Mouse (Mus musculus) thymus, postnatal 14 days (tissue): ENCODE data around the gene Brms1.

ENCODE experiments used
- DNase-seq: peaks from one replicate; pipeline ENCODE4 v3.0.0; 2021

Gene Brms1

DNA sequence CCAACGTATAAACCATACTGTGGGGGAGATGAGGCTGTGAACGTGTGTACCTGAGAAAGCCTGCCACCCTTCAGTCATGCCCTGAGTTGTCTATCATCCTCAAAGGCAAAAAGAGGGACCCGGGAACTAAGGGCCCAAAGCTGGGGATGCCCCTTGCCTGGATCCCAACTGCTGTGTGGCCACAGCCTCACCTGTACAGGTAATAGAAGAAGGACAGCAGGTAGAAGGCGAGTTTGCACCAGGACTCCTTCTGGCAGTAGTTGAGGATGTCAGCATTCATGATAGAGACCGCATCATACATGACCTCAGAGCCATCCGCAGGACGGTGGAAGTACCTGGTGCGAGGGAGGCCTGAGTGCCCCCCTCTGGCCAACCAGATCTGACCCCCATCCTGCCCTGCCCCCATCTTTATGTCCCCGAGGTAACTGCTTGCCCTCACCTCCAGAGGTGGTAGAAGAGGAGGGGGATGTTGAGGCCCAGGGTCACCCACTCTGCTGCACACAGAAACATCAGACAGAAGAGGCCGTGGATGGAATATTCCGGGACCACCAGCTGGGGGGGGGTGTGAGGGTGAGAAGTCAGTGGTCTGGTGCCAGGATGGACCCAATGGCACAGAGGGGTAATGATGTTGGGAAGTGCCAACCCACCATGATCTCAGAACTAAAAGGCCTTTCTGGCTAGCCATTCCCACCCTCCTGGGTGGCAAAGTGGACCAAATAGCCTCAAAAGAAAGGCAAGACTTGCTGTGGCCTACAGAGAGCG lies 52.5 kb downstream of the Brms1 start:
- DNase-seq: no peak

DNA sequence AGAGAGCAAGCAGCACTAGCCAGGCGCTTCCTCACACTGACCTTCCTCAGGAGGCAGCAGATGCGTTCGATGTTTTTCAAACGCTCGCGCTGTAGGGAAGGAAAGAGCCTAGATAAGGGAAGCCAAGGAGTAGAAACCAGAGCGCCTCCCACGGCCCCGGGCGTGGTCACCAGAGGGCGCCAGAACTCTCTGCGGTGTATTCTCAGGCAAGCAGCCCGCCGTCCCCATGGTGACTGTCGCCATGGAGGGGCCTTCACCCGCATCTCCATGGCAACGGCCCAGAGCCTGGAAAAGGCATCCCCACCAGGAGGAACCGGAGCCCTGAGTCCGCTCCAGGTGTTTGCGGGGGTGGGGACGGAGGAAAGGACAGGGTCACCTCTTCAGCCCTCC lies 53.1 kb downstream of the Brms1 start:
- peak; percentile 91 for DNase-seq

DNA sequence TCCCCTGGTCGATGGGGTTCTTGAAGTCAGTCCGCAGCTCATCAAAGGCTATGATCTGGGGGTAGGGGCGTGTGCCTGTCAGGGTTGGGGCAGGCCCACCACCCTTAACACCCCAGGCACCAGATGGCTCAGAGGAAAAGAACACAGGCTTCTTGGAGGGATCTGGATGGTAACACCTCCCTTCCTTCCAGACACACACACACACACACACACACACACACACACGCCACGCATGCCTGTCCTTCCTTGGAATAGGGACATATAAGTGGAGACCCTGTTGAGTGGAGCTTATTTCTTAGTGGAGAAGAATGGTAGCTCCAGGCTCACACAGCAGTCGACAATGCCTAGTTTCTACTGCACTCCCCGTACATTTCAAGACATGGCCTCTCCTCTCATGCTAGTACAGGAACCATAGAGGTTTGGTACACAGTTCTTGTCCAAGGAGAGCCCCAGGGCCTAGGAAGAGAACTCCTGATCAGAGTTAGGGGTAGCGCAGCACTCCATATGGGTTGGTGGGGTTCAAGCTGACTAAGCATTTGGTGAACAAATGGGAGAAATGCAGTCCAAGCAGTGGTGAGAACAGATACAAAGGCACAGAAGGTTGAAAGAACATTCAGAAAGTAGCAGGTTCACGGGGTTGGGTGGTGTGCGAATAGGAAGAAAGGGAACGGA lies 53.7 kb downstream of the Brms1 start:
- DNase-seq: no peak

DNA sequence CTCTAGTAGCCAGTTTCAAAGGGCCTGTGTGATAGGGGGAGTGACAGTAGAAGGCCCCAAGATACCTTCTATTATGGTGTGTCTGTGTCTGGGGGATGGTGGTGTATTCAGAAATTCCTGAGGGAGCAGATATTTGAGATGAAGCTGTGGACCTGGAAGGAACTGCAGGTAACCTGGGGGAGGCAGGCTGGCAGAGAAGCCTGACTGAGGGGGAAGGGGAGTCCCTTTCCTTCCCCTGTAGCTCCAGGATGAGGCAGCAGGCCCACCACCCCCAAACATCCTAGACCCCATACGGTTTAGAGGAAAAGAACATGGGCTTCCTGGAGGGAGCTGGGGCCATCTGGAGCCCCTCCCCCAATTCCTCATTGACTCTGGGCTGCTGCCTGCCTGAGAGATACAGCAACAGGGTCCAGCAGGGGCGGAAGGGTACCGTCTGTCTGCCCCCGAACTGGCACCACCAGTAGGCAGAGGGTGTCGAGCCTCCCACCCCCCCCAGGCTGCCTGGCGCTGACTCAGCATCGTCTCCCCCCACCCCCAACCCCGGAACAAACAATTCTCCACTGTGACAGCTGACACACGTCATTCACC lies 54.8 kb downstream of the Brms1 start:
- DNase-seq: no peak

DNA sequence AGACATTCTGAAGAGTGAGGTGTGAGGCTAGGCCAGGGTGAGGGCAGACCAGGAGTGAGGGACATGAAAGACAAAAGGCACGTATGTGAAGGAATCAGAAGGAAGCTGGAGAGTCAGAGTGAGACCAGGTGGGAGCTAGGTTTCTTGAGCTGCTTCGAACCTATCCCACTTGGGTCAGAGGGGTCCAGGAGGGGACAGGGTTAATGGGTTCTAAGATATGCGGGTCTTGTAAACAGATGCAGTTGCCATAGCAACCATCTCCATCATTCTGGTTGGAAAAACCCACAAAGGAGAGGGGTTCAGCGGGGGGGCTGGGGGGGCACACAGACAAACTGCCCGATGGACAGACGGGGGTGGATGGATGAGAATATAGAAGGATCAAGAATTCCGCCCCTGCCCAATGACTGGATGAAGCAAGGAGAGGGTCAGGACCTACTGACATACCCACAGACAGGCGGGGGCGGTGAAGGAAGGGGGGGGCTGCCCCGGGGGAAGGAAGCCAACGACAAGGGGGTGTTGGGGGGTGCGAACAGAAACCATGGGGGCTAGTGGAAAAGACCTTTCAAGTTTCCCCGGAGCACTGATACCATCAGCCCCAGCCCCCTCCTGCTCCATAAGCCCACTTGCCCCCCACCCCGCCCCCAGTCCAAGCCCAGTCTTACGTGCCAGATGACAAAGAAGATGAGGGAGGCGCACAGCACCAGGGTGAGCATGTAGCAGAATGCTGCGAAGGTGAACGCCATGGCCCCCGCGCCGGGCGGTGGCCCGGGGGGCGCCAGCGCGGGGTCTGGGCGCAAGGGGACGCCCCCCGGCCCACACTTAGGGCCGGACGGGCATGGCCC lies 56.6 kb downstream of the Brms1 start:
- no peak for DNase-seq

DNA sequence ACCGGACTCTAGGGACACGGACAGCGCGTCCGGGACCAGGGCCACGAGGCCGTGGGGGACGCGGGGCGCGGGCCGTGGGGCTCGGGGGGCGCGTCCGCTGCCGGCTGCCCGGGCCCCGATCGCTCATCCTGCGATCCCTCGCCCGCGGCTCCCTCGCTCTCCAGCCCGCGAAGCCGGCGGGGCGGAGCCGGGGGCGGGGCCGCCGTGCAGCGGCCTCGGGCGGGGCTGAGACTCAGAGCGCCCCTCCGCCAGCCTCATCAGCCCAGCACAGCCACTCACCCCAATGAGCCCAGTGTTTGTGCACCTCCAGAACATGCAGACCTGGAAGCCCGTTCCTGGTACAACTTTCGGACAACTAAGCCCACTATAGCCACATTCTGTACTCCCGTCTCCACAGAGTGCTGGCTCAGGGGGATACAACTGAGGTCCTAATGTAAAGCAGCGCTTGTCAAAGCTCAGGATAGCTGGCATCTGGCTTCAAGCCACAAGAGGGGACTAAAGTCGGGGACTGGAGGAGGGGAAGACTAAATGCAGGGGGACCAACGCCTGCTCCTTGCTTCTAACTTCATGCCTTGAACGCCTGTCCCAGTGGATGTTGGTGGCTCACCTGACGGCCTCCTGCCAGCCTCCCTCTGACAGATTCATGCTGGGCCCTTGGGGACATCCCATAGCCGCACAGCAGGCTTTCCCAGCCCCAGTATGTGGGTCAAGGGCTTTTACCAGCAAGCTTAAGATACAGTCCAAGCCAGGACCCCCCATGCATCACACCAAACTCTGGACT lies 57.4 kb downstream of the Brms1 start, which contains the start of gene Cnih2:
Gene Cnih2 (minus strand): TSS at position 159 of the 781 bp plus-strand sequence.
- DNase-seq: peak; percentile 78
